Mouse (Mus musculus): ENCODE data around the gene Vps37b.

Vps37b gene

DNA sequence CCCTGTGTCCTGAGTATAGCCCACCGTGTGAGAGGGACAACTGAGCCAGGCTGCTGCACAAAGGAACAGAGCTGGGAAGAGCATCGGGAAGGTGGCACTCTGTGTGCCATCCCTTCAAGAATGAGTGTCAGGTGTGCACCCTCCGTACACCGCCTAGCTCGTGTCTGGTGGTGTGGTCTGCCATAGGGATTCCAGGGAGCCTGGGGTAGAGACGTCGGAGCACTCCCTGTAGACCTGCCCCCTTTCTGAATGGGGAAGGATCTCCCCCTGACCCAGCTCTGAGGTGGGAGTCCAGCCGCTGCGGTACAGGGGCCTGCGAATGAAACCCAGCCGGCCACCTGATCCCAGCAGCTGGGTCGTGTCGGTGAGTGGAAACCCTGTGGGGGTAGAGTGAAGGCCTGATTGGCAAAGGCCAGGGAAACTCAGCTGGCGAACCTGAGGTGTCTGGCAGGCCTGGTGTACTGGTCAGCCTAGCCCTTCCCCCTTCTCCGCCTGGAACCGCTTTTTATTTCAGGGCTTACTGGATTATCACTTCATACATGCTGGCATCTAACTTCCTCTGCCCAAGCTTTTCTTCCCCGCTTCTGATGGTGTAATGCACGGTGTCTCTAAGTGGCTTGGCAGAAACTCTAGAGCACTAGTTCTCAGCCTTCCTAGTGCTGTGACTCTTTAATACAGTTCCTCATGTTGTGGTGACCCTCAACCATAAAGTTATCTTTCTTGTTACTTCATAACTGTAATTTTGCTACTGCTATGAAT lies 52.7 kb downstream of the Vps37b start:
- no peak for DNase-seq (ENCODE audit: inconsistent ontology term)

DNA sequence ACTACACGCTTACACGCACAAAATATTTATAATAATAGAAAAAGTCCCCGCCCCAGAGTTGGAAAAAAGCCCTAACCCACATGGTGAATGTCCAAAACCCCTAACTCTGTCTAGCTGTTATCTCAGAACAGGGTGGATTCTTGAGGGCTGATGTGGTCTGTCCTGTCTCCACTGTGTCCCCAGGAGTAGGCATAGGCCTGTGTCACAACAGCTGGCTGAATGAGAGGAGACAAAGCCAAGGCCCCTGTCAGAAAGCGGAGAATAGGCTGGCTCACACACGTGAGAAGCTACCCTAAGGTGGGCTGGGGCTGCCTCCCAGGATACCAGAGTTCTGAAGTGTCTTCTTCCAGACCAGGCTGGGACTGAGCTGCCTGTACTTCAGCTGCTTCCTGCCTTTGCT lies 53.9 kb downstream of the Vps37b start:
- no peak for DNase-seq (ENCODE audit: inconsistent ontology term)

DNA sequence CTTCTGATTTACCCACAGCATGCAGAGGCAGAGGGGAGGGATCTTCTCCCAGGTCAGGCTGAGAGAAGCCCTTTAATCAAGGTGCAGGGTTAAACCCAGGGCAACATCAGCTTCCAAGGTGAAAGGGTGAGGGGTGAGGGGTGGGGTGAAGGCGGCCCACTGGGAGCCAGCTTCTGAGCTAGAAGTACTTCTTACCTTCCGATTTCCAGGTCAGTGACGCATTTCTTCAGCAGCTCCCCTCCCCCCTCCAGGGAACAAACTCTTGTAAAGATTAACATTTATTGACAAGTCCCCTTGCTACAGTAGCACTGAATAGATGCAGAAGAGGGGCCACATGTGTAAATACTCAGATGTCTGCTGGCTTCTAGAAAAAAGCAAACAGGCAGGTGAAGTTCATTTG lies 54.8 kb downstream of the Vps37b start:
- no peak for DNase-seq (ENCODE audit: inconsistent ontology term)

DNA sequence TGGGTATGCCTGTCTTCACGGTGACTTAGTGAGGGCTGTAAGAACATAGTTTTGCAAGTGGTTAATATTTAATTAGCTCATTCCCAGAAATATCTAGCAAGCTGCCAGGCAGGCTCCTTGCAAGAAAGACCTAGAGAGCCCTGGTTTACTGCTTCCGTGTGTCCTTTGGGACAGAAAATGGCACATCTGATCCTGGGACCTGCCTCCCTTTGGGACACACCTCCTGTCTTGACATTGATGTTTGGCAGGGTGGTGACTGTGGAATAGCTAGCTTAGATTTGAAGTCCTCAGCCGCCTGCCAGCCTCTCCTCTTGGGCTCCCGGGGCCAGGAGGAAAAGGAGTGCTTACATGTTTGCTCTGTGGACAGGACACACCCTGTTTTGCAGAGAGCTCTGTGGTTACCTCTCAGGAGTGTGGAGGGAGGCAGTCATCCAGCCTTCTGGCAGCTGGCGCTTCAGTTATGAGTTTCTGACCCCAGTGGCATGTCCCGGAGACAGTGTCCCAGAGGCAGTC lies 56.3 kb downstream of the Vps37b start:
- DNase-seq (ENCODE audit: inconsistent ontology term): no peak

DNA sequence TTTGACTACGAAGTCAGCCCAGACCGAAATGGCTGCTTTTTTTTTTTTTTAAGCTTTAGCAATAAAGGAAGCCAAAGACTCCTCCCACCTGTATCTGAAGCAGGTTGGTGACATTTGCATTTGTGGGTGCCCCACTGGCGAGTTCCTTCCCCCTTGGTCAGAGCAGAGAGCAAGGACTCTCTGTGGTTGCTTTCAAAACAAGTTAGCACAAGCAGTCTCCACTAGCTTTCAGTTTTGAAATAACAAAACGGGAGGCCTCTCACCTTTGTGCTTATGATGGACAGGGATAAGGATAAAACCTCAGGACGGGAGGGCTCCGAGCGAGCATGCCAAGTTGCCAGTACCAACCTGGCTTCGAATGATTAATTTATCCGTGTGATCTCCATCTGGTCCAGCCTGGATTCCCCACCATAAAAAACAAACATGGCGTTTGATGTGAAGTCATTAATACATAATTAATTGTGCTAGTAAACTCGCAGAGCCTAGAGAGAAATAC lies 57.4 kb downstream of the Vps37b start:
- no peak for DNase-seq (ENCODE audit: inconsistent ontology term)

DNA sequence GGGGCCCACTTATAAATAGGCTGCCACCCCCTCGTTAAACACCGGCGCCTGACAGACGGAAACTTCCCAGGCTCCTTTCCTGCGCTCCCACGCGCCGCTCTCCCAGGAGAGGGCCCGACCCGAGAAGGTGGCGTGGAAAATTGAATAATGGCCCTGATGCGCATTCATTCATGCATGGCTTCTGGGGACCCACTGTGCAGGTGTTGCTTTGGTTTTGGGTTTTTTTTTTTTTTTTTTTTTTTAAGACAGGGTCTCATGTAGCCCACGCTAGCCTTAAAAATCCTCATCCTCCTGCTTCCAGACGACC lies 57.9 kb downstream of the Vps37b start:
- DNase-seq (ENCODE audit: inconsistent ontology term): no peak

DNA sequence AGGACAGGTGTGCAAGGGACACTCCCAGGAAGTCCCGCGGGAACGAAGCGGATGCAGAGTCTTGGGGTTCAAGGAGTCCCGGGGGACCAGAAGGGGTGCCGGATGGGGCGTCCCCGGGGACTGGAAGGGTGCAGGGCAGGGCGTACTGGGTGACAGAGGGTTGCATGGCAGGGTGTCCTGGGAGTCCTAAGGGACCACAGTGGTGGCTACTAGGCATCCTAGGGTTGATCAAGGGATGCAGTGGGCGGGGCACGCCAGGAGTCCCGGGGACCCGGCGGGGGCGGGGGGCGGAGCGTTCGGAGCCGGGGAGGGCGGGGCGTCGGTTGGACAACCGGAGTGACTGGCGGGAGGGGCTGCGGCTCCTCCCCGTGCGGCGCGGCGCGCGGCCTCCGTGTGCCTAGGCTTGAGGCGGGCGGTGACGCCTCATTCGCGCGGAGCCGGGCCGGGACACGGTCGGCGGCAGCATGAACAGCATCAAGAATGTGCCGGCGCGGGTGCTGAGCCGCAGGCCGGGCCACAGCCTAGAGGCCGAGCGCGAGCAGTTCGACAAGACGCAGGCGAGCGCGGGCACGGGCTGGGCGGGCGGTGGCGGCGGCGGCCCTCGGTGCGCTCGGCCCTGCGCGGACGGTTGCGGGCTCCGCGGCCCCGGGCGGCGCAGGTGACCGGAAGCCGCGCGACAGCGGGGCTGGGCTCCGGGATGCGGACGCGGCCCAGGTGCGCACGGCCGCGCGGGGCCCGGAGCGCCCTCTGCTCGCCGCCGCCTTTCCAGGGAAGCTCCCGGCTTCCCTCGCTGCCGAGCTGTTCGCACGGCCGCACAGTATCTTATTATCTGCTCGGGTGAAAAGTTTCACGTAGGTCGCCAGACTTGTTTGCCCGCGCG lies 58.5 kb downstream of the Vps37b start, which contains the start of gene Hip1r:
TSS of gene Hip1r (plus strand) at position 330 of the 880 bp plus-strand sequence.
- peak; percentile 82 for DNase-seq (ENCODE audit: inconsistent ontology term)

DNA sequence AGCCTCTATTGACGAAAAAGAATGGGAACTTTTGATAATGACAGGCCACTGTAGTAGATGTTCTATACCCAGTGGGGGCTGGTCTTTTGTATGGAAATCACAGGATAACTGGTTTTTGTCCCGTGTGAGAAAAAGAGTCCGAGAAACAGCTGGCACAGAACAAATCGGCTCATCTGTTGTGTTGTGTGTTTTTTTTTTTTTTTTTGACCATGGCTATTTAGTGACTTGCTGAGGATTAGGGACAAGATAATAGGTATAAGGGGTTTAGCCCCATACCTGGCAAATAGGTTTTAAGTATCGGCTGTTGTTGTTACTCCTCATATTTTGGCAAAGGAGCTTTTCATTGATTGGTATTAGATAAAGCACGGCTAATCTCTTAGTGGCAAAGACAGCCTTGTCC lies 59.6 kb downstream of the Vps37b start:
- DNase-seq (ENCODE audit: inconsistent ontology term): no peak

DNA sequence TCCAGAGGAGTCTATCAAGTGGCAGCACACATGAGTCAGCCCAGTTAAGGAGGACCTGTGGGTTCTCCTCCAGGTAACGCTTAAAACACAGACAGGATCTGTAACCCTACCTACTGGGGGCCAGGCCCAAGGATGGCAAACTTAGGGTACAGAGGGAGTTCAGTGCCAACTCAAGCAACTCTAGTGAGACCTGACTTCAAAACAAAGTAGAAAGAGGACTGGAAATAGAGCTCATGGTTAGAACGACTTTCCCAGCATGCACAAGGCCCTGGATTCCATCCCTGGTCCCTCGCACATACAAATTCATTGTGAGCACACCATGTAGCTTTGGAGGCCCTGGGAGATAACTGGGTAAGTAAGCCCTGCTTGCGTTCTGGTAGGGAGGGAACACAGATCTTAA lies 61.5 kb downstream of the Vps37b start:
- no peak for DNase-seq (ENCODE audit: inconsistent ontology term)

DNA sequence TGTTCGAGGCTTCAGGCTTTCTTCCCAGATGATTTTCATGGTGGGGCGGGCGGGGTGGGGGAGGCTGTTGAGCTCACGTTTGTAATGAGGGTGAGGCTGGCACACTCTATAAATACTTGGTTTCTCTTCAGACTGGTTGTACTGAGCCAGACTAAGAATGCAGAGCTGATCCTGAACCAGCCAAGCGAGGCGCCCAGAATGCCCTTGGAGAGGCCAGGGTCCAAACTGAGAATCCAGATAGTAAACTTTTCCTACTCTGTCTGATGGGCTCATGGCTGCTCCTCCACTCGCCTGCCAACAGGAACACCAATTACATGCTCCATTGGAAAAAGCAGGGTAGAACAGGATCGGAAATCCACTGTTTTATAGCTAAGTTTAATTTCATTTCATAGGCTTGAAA lies 62.9 kb downstream of the Vps37b start:
- no peak for DNase-seq (ENCODE audit: inconsistent ontology term)

DNA sequence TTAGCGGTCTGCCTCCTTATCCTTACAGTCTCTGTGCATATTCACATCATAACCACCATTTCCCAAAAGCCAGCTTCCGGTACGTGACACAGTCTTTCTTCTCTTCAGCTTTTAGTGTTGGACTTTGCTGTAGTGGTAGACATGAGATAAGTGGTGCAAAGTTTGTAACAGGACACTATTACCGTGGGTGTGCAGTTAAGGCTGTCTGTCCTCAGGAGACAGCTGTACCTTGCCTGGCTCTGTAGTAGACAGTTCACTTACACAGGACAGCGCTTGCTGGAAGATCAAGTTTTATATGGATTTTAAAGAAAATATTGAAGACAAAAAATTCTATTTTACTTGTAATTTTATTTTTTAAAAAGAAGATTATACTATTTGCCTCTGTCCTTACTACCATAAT lies 63.6 kb downstream of the Vps37b start:
- no peak for DNase-seq (ENCODE audit: inconsistent ontology term)

DNA sequence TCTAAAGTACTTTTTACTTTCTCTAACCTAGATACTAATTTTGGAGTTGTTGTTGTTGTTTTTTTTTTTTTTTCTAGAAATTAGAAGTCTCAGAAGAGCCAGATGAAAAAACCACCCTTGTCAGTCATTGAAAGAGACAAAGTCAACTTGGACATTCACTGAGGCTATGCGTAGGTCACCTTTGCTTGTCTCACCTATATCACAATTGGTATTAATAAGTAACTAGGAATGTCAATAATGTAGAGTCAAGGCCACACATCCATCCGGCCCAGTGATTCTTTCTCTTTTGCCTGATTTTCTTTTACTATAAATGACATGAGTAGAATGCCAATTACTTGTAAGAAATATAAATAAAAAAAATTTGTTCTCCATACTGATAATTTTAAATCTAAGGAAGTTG lies 65.3 kb downstream of the Vps37b start:
- no peak for DNase-seq (ENCODE audit: inconsistent ontology term)

DNA sequence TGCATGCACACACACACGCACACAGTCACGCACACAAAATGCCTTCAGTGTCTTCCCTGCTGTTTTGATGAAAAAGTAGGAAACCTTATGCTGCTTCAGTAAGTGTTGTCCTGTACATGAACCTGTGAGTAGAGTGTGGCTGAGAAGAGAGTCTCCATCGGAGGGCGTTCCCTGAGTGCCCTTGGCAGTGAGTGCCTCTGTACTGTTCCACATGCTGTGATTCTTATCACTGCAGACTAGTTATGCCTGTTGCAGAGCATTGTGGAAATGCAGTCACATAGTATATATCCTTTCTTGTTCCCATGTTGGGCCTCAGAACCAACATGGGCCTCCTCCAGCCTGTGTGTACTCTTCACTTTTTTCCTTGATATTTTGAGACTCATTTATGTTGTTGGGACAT lies 67.9 kb downstream of the Vps37b start:
- DNase-seq (ENCODE audit: inconsistent ontology term): no peak

DNA sequence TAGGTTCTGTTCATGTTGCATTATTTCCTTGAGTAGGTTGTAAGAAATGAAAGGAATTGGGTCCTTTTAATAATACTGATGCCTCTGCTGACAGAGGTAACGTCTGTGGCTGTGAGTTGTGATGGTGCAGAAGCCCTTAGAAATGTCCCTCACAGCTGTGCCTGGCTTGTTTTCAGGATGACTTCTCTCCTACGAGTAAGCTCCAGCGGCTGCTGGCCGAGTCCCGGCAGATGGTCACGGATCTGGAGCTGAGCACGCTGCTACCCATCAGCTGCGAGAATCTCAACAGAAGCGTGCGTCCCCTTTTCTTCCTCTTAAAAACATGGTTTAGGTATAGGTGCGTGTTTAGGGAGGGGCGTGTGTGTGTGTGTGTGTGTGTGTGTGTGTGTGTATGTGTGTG lies 71.0 kb downstream of the Vps37b start:
- DNase-seq (ENCODE audit: inconsistent ontology term): no peak

DNA sequence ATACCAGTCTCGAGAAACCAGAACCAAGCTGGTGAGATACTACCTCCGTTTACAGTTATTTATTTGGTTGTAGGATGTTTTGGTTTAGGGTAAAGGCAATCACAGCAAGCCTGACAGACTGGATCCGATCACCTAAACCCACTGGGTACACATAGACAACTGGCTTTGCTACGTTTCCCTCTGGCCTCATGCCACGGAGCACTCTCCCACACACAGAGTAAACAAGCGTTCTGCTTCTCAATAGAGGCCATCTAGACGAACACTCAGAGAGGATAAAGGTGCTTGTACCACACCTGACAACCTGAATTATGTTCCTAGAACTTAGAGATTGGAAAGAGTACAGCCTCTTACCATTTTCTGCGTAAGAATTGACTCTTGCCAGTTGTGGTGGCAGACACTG lies 71.9 kb downstream of the Vps37b start:
- DNase-seq (ENCODE audit: inconsistent ontology term): no peak

DNA sequence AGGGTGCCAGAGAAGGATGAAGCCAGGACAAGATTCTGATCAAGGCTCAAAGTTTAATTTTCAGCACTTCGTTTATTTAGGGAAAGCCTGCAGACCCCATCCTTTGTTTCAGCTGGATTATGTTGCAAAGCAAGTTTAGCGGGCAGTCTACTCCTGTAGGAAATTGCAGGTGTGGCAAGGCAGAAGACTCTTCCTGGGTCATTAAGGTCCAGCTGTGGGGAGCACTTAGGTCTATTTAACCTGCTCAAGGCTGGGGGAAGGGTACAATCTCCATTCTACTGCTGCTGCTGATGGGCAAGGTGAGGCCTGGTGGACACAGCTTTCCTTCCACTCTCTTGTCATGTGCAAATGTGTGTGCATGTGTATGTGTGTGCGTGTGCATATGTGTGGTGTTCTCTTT lies 73.1 kb downstream of the Vps37b start:
- no peak for DNase-seq (ENCODE audit: inconsistent ontology term)

DNA sequence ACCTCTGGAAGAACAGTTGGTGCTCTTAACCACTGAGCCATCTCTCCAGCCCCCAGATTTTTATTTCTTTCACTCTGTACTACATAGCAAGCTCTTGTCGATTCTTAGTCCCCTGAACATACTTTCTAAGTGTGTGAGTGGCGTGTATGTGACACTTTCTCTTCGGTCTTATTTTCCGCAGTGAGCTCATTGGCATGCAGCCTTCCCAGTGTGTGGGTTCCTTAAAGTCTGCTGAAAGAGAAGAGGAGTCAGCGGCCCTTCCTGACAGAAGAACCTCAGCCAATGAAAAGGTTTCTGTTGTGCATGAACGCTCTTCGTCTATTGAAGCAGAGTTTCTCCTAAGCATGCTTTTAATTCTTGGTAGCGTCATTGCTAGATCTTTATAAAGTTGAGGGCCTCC lies 74.9 kb downstream of the Vps37b start:
- no peak for DNase-seq (ENCODE audit: inconsistent ontology term)

Data from Muller cell, postnatal 12 days (primary cell).